Mouse (Mus musculus) limb, embryonic 10.5 days (tissue): ENCODE measurements at regions not wholly inside any gene's neighbourhood (a gene's known extent, or its start where the extent isn't known, plus 50 kb on each side); places are given as distances from the start of the nearest gene placed in this dataset.
A peak's percentile ranks its signal among the peaks of the same experiment; 100 is the strongest.

Experiments used
- DNase-seq: peaks from one replicate; pipeline ENCODE4 v3.0.0-alpha.2; 2017; ENCODE audit warnings: low spot score
- H3K27ac ChIP-seq: fragments of 300-500 bp; sonication (generic); 2 replicates; pipeline ENCODE4 v1.5.1; 2016; ENCODE audit warnings: mild to moderate bottlenecking
- H3K27me3 ChIP-seq: fragments of 300-500 bp; sonication (generic); 2 replicates; pipeline ENCODE4 v1.6.1; 2016; ENCODE audit warnings: low read depth, mild to moderate bottlenecking; ENCODE audit not compliant: poor library complexity, severe bottlenecking
- H3K36me3 ChIP-seq: fragments of 300-500 bp; sonication (generic); 2 replicates; pipeline ENCODE4 v1.6.1; 2016; ENCODE audit warnings: mild to moderate bottlenecking, moderate library complexity
- H3K4me1 ChIP-seq: fragments of 300-500 bp; sonication (generic); 2 replicates; pipeline ENCODE4 v1.6.1; 2016
- H3K4me3 ChIP-seq: fragments of 300-500 bp; sonication (generic); 2 replicates; pipeline ENCODE4 v1.5.1; 2016; ENCODE audit warnings: mild to moderate bottlenecking, moderate library complexity
- H3K9me3 ChIP-seq: fragments of 300-500 bp; sonication (generic); replicated peaks from 2 replicates; pipeline ENCODE4 v1.6.1; 2016; ENCODE audit warnings: mild to moderate bottlenecking
- WGBS: fragments of 180-500 bp; shearing (Covaris S2); methylation state at CpG from one replicate; pipeline ENCODE4 v1.1.7; 2016; 5-methylcytosine and 5-hydroxymethylcytosine counted together

GRCm38 (mm10) chr15:96031085-96031780, 240.6 kb downstream of the Ano6 start:
- 87% methylated on average over 8 of the region's 8 CpGs for WGBS
- Histone ChIP-seq H3K36me3 (no peaks in the 10 kb centered on the region), H3K27me3 (no peaks in the 10 kb centered on the region), H3K4me3 (no peak overlapping the region), H3K27ac (no peak overlapping the region), H3K4me1 (no peaks in the 10 kb centered on the region; the same call in 1 of the 2 replicates), H3K9me3 (no peaks in the 10 kb centered on the region)
- DNase-seq, result no peak

GRCm38 (mm10) chr15:96035273-96035672, 244.6 kb downstream of the Ano6 start:
- no peak for DNase-seq
- Histone ChIP-seq H3K4me1 (no peaks in the 10 kb centered on the region; the same call in 1 of the 2 replicates), H3K27ac (no peak overlapping the region), H3K27me3 (no peaks in the 10 kb centered on the region), H3K9me3 (no peaks in the 10 kb centered on the region), H3K36me3 (no peaks in the 10 kb centered on the region), H3K4me3 (no peak overlapping the region)
- 83% methylated on average over 12 of the region's 12 CpGs for WGBS

- Histone ChIP-seq H3K9me3 (no peaks in the 10 kb centered on the region), H3K36me3 (no peaks in the 10 kb centered on the region), H3K4me3 (no peak overlapping the region), H3K4me1 (peaks cover 26% of the 10 kb centered on the region), H3K27me3 (no peaks in the 10 kb centered on the region; the same call in 1 of the 2 replicates), H3K27ac (0 out of 2 replicates have a peak overlapping the region, but pooled peaks have one; percentile 11)
- DNase-seq, result no peak
- WGBS, result 84% methylated on average over 3 of the region's 3 CpGs
Measured at GRCm38 (mm10) chr15:96045561-96045960, 241.8 kb upstream of the Arid2 start.

- peaks cover 26% of the 10 kb centered on the region for H3K4me1 ChIP-seq
- WGBS, result 28% methylated on average over 5 of the region's 5 CpGs
- no peaks in the 10 kb centered on the region for H3K36me3 ChIP-seq
- no peak for DNase-seq
- H3K4me3 ChIP-seq, result no peak overlapping the region
- H3K9me3 ChIP-seq, result no peaks in the 10 kb centered on the region
- H3K27me3 ChIP-seq, result no peaks in the 10 kb centered on the region; the same call in 1 of the 2 replicates
- no peak overlapping the region for H3K27ac ChIP-seq
Measured at GRCm38 (mm10) chr15:96046651-96047050, 240.7 kb upstream of the Arid2 start.

- DNase-seq, result no peak
- Histone ChIP-seq H3K4me3 (no peak overlapping the region), H3K27ac (no peak overlapping the region), H3K27me3 (no peaks in the 10 kb centered on the region; the same call in 1 of the 2 replicates), H3K9me3 (no peaks in the 10 kb centered on the region; the same call in 1 of the 2 replicates), H3K4me1 (peaks cover 26% of the 10 kb centered on the region), H3K36me3 (no peaks in the 10 kb centered on the region)
- 78% methylated on average over 4 of the region's 4 CpGs for WGBS
Measured at GRCm38 (mm10) chr15:96050416-96050815, 236.9 kb upstream of the Arid2 start.

GRCm38 (mm10) chr15:96052586-96052985, 234.7 kb upstream of the Arid2 start:
- WGBS, result 94% methylated on average over 5 of the region's 5 CpGs
- Histone ChIP-seq H3K4me1 (peaks cover 13% of the 10 kb centered on the region), H3K27me3 (no peaks in the 10 kb centered on the region), H3K27ac (no peak overlapping the region), H3K36me3 (no peaks in the 10 kb centered on the region), H3K9me3 (no peaks in the 10 kb centered on the region; the same call in 1 of the 2 replicates), H3K4me3 (no peak overlapping the region)
- DNase-seq, result no peak

GRCm38 (mm10) chr15:96055361-96055760, 232.0 kb upstream of the Arid2 start:
- Histone ChIP-seq H3K27me3 (0 out of 2 replicates have a peak, but pooled peaks cover 5% of the 10 kb centered on the region), H3K36me3 (no peaks in the 10 kb centered on the region), H3K27ac (no peak overlapping the region), H3K9me3 (no peaks in the 10 kb centered on the region; the same call in 1 of the 2 replicates), H3K4me3 (no peak overlapping the region), H3K4me1 (peaks cover 7% of the 10 kb centered on the region)
- DNase-seq, result no peak
- WGBS, result 56% methylated on average over 10 of the region's 10 CpGs

GRCm38 (mm10) chr15:96055796-96056473, 231.4 kb upstream of the Arid2 start:
- H3K36me3 ChIP-seq, result no peaks in the 10 kb centered on the region
- H3K4me3 ChIP-seq, result no peak overlapping the region
- H3K27me3 ChIP-seq, result 0 out of 2 replicates have a peak, but pooled peaks cover 5% of the 10 kb centered on the region
- DNase-seq, result no peak
- H3K27ac ChIP-seq, result no peak overlapping the region
- no peaks in the 10 kb centered on the region; the same call in 1 of the 2 replicates for H3K9me3 ChIP-seq
- WGBS, result 73% methylated on average over 16 of the region's 16 CpGs
- peaks cover 7% of the 10 kb centered on the region for H3K4me1 ChIP-seq

GRCm38 (mm10) chr15:96059623-96060022, 227.7 kb upstream of the Arid2 start:
- Histone ChIP-seq H3K4me1 (peaks cover 7% of the 10 kb centered on the region), H3K27ac (no peak overlapping the region), H3K27me3 (0 out of 2 replicates have a peak, but pooled peaks cover 5% of the 10 kb centered on the region), H3K4me3 (no peak overlapping the region), H3K36me3 (no peaks in the 10 kb centered on the region), H3K9me3 (no peaks in the 10 kb centered on the region; the same call in 1 of the 2 replicates)
- DNase-seq, result no peak
- 79% methylated on average over 3 of the region's 3 CpGs for WGBS

- Histone ChIP-seq H3K4me3 (no peak overlapping the region), H3K27ac (no peak overlapping the region), H3K4me1 (no peaks in the 10 kb centered on the region), H3K27me3 (0 out of 2 replicates have a peak, but pooled peaks cover under 1% of the 10 kb centered on the region), H3K36me3 (no peaks in the 10 kb centered on the region), H3K9me3 (no peaks in the 10 kb centered on the region)
- 64% methylated on average over 11 of the region's 11 CpGs for WGBS
- DNase-seq, result no peak
Measured at GRCm38 (mm10) chr15:96064499-96065217, 222.7 kb upstream of the Arid2 start.

GRCm38 (mm10) chr15:96075615-96076014, 211.7 kb upstream of the Arid2 start:
- no peak overlapping the region for H3K27ac ChIP-seq
- 81% methylated on average over 9 of the region's 9 CpGs for WGBS
- 0 out of 2 replicates have a peak, but pooled peaks cover 4% of the 10 kb centered on the region for H3K27me3 ChIP-seq
- no peak overlapping the region for H3K4me3 ChIP-seq
- H3K36me3 ChIP-seq, result no peaks in the 10 kb centered on the region
- H3K4me1 ChIP-seq, result peaks cover 32% of the 10 kb centered on the region
- no peaks in the 10 kb centered on the region for H3K9me3 ChIP-seq
- DNase-seq, result no peak

GRCm38 (mm10) chr15:96077756-96078155, 209.6 kb upstream of the Arid2 start:
- no peaks in the 10 kb centered on the region for H3K36me3 ChIP-seq
- no peak overlapping the region for H3K27ac ChIP-seq
- no peak for DNase-seq
- 0 out of 2 replicates have a peak, but pooled peaks cover 4% of the 10 kb centered on the region for H3K27me3 ChIP-seq
- no peaks in the 10 kb centered on the region for H3K9me3 ChIP-seq
- no peak overlapping the region for H3K4me3 ChIP-seq
- 71% methylated on average over 5 of the region's 5 CpGs for WGBS
- peaks cover 31% of the 10 kb centered on the region for H3K4me1 ChIP-seq
